Mouse (Mus musculus) midbrain, postnatal 0 days (tissue): ENCODE measurements around the gene Mapk8ip3. TPM values are rescaled to one million over a fixed set of nuclear protein-coding genes. Genes with fewer than 3 reads are reported as not detected.

Experiments
- ATAC-seq: fragments of 200-750 bp; cut with Nextera tagmentation; 2 replicates; pipeline ENCODE4 v1.8.0; 2017; ENCODE audit warnings: moderate number of reproducible peaks, mild to moderate bottlenecking, moderate TSS enrichment, moderate library complexity; ENCODE audit not compliant: low FRiP score
- DNase-seq: peaks from one replicate; pipeline ENCODE4 v3.0.0-alpha.2; 2015; ENCODE audit warnings: low spot score
- H3K27ac ChIP-seq: fragments of 300-500 bp; sonication (generic); 2 replicates; pipeline ENCODE4 v1.5.1; 2014; ENCODE audit warnings: low read depth, mild to moderate bottlenecking, low read length, mixed read lengths
- H3K27me3 ChIP-seq: fragments of 300-500 bp; sonication (generic); 2 replicates; pipeline ENCODE4 v1.6.1; 2014; ENCODE audit warnings: low read length, control low read depth, mixed read lengths; ENCODE audit not compliant: insufficient read depth
- H3K36me3 ChIP-seq: fragments of 300-500 bp; sonication (generic); 2 replicates; pipeline ENCODE4 v1.6.1; 2014; ENCODE audit warnings: low read length, control low read depth, mixed read lengths; ENCODE audit not compliant: insufficient read depth
- H3K4me1 ChIP-seq: fragments of 300-500 bp; sonication (generic); 2 replicates; pipeline ENCODE4 v1.6.1; 2014; ENCODE audit warnings: mild to moderate bottlenecking, control low read depth, antibody characterized with exemption, low read length, mixed read lengths; ENCODE audit not compliant: insufficient read depth
- H3K4me2 ChIP-seq: fragments of 300-500 bp; sonication (generic); 2 replicates; pipeline ENCODE4 v1.6.1; 2014; ENCODE audit warnings: low read depth, mild to moderate bottlenecking, low read length, mixed read lengths; ENCODE audit not compliant: poor library complexity, severe bottlenecking
- H3K4me3 ChIP-seq: fragments of 300-500 bp; sonication (generic); 2 replicates; pipeline ENCODE4 v1.5.1; 2014; ENCODE audit warnings: low read depth, mild to moderate bottlenecking, low read length, moderate library complexity
- H3K9ac ChIP-seq: fragments of 300-500 bp; sonication (generic); replicated peaks from 2 replicates; pipeline ENCODE4 v1.6.1; 2014; ENCODE audit warnings: mild to moderate bottlenecking, low read length, moderate library complexity, mixed read lengths; ENCODE audit not compliant: poor library complexity, severe bottlenecking
- H3K9me3 ChIP-seq: fragments of 300-500 bp; sonication (generic); 2 replicates; pipeline ENCODE4 v1.6.1; 2016; ENCODE audit warnings: low read length, control low read depth
- CTCF ChIP-seq: IDR thresholded peaks from 2 replicates; pipeline ENCODE4 v1.5.1; 2016; ENCODE audit warnings: antibody characterized with exemption, mild to moderate bottlenecking
- WGBS: fragments of 180-500 bp; shearing (Covaris S2); extraction: QIAGEN DNeasy Blood & Tissue Kit; methylation state at CpG from one replicate; pipeline ENCODE4 v1.1.7; 2014; 5-methylcytosine and 5-hydroxymethylcytosine counted together
- polyA plus RNA-seq: library from polyadenylated mRNA; unstranded; fragments of >200 nt; fragmentation: Nextera tagmentation; extraction: Ambion mirVana; gene quantifications from 2 replicates; pipeline ENCODE4 v1.2.1, GENCODE M21; 2015
- total RNA-seq: library from RNA; depleted of rRNA; stranded (reverse); fragments of >200 nt; gene quantifications from 2 replicates; pipeline ENCODE4 v1.2.3, GENCODE M21; 2014

Mapk8ip3 gene
- total and polyA plus RNA-seq, 2 experiments from 2014 or later: 72.5 to 168 TPM

DNA sequence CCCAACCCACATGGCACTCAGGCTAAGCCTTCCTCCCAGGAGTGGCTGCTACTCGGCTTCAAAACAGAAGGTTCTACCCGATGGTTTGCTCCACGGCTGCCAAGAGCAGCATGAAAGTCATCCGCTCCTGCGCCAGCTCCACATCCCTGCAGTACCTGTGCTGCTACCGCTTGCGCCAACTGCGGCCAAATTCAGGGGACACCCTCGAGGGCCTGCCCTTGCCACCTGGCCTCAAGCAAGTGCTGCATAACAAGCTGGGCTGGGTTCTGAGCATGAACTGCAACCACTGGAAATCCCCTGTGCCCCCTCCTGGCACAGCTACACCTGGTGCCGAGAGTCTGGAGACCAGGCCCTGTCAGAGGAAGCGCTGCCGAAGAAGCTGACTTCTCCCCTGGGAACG is 45.5 kb downstream of the Mapk8ip3 start:
- no peak overlapping the region for H3K27ac ChIP-seq
- H3K27me3 ChIP-seq: no peaks in the 10 kb centered on the region
- TF ChIP-seq CTCF: no peak
- DNase-seq (no peak), ATAC-seq (no peak)
- 79% methylated on average over 13 of the region's 13 CpGs for WGBS
- no peak overlapping the region for H3K4me3 ChIP-seq
- no peak overlapping the region for H3K9ac ChIP-seq
- H3K36me3 ChIP-seq: peaks cover 37% of the 10 kb centered on the region
- H3K4me2 ChIP-seq: no peak overlapping the region
- H3K9me3 ChIP-seq: no peaks in the 10 kb centered on the region
- H3K4me1 ChIP-seq: peaks cover 13% of the 10 kb centered on the region

DNA sequence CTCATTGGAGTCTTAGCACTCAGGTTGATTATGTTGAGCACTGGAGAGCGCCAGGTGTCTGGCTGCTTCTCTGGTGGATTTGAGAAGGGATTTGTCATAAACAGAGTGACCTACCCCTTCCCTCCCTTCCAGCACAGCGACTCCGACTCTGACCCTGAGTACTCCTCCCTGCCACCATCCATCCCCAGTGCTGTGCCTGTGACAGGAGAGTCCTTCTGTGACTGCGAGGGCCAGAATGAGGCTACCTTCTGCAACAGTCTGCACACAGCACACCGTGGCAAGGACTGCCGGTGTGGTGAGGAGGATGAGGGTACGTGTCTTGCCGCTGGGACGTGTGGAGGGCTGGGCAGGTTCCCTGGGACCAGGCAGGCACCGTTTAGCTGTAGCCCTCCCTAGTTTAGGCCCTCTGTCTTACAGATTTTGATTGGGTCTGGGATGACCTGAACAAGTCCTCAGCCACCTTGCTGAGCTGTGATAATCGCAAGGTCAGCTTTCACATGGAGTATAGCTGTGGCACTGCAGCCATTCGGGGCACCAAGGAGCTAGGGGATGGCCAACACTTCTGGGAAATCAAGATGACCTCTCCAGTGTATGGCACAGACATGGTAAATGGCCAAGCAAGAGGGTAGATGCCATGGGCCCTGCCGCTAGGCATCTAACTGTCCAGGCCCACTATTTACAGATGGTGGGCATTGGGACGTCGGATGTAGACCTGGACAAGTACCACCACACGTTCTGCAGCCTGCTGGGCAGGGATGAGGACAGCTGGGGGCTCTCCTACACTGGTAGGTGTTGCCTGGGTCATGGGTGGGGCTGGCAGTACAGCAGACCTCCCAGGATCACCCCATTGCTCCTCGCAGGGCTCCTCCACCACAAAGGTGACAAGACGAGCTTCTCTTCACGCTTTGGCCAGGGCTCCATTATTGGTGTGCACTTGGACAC is 46.4 kb downstream of the Mapk8ip3 start:
- no peaks in the 10 kb centered on the region for H3K9me3 ChIP-seq
- no peaks in the 10 kb centered on the region for H3K27me3 ChIP-seq
- no peak overlapping the region for H3K9ac ChIP-seq
- no peak for DNase-seq
- ATAC-seq: no peak
- H3K4me3 ChIP-seq: no peak overlapping the region
- 89% methylated on average over 19 of the region's 19 CpGs for WGBS
- no peak overlapping the region for H3K27ac ChIP-seq
- peaks cover 11% of the 10 kb centered on the region; the same call in 1 of the 2 replicates for H3K4me1 ChIP-seq
- peaks cover 37% of the 10 kb centered on the region for H3K36me3 ChIP-seq
- TF ChIP-seq CTCF: no peak
- no peak overlapping the region for H3K4me2 ChIP-seq

DNA sequence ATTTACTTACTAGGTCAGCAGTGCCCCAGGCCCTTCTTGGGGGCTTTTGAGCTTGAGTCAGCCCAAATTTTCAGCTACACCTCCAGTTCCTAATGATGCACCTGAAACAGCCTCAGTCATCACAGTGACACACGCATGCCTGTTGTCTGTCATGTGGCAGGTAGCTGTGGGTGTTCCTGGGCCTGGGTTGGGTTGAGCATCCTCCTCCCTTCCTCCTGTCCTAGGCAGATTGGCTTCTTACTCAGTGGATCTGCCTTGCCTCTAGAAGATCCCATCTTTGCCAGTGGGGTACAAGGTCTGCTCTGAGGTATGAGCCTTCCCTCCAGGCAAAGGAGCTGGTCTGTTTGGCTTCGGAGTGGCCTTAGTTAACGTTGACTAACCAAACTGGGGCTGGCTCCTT is 47.9 kb downstream of the Mapk8ip3 start:
- no peak for ATAC-seq
- H3K4me3 ChIP-seq: no peak overlapping the region
- H3K27me3 ChIP-seq: no peaks in the 10 kb centered on the region
- H3K4me2 ChIP-seq: no peak overlapping the region
- DNase-seq: no peak
- H3K27ac ChIP-seq: no peak overlapping the region
- TF ChIP-seq CTCF: no peak
- 91% methylated on average over 3 of the region's 3 CpGs for WGBS
- peaks cover 37% of the 10 kb centered on the region for H3K36me3 ChIP-seq
- no peaks in the 10 kb centered on the region for H3K9me3 ChIP-seq
- H3K9ac ChIP-seq: no peak overlapping the region
- H3K4me1 ChIP-seq: peaks cover 13% of the 10 kb centered on the region; the same call in 1 of the 2 replicates

DNA sequence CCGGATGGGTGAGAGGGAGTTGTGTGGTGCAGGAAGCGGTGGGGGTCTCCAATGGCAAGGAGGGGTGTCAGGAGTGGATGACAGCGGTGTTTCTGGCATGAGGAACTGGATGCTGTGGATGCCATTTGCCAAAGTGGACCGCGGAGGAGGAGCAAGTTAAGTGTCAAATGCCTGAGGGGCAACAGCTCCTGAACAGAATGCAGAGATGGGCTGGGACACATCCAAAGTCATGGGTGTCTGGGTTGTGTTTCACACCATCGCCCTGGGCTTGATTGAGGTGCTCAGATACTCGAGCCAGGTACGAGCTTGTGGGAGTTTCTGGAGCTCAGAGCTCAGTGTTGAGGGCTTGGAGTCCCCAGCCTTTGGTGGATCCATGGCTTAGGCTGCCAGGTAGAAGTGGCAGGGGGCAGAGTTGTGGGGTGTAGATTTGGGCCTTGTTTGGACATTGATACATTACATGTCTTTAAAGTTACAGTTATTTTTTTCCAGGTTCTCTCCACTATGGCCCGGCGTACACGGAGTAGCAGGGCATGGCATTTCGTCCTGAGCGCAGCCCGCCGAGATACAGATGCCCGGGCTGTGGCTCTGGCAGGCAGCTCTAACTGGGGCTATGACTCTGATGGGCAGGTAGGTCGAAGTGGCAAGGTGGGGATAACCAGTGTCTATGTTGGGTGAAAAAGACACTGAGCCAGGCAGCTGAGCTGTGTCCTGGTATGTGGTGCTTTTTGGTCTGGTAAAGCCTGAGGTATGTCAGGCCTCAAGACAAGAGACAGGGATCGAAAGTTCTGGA is 49.3 kb downstream of the Mapk8ip3 start:
- H3K27me3 ChIP-seq: no peaks in the 10 kb centered on the region
- no peak for TF ChIP-seq CTCF
- H3K36me3 ChIP-seq: peaks cover 40% of the 10 kb centered on the region
- peak overlapping the region; percentile 82 for H3K4me3 ChIP-seq
- ATAC-seq: no peak
- peak overlapping the region; percentile 75 for H3K9ac ChIP-seq
- WGBS: 67% methylated on average over 18 of the region's 18 CpGs
- peak overlapping the region; percentile 92 for H3K4me2 ChIP-seq
- H3K4me1 ChIP-seq: peaks cover 13% of the 10 kb centered on the region; the same call in 1 of the 2 replicates
- peak; percentile 8 for DNase-seq
- H3K27ac ChIP-seq: peak overlapping the region; percentile 85
- no peaks in the 10 kb centered on the region for H3K9me3 ChIP-seq

DNA sequence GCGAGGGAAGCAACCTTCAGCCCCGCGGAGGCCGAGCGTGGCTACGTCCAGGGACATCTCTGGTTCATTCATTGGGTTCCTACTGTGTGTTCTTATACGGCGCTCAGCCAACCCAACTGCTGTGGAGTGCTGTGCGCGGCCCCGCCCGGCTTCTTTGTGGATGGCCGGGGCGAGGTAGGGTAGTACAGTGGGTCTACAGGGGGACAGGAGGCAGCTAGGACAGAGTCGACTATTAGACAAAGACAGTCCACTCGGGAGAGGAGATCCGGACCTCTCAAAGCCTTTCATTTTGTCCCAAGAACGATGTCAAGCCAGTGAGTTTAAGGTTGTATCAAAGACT is 49.9 kb downstream of the Mapk8ip3 start:
- Histone ChIP-seq H3K9ac (peak overlapping the region; percentile 75), H3K4me2 (peak overlapping the region; percentile 92), H3K36me3 (peaks cover 34% of the 10 kb centered on the region), H3K27me3 (no peaks in the 10 kb centered on the region), H3K9me3 (no peaks in the 10 kb centered on the region), H3K27ac (peak overlapping the region; percentile 85), H3K4me3 (peak overlapping the region; percentile 82), H3K4me1 (peaks cover 13% of the 10 kb centered on the region; the same call in 1 of the 2 replicates)
- WGBS: under 1% methylated on average over 18 of the region's 18 CpGs
- peak; percentile 21; the same call in 1 of the 2 replicates for ATAC-seq
- TF ChIP-seq CTCF: no peak
- DNase-seq: no peak
